ENCODE assay signal across 12 mouse cellular contexts in the genomic region with DNA sequence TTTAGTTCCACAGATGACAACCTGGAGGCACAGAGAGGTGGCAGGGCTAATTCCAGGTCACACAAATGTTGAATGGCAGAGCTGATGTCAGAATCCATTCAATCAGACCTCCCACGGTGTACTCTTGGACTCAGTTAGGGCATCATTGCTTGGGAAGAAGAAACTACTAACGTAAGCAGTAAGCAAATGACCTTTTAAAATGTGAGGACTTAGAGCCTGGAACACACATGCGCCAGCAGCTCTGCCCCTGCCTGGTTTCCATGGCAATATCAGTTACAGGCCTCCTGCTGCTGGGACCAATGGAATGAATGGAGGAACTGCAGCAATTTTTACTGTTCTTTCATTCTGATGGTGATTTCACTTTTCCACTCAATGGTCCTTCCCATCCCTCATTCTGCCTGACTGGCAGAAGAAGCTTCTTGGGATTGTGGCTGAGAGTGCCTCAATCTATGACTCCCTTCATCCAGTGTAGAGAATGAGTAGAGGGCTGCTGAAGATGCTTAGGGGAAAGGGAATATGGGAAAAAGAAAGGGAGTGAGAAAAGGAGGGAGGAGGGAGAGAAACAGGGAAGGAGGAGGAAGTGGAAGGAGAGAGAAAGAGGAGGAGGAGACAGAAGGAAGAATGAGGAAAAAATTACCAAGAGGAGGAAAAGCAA.
DNase-seq lines count a peak whose midpoint lies in the region; ATAC-seq lines count a peak whose summit lies in the region.
"Had no signal": no experiment of that assay in that cellular context is flagged by ENCODE, and none has a peak within 500 bp of the region (broad histone marks: within the 10 kb centered on the region; RNA-seq: fewer than 3 reads in every experiment).

No protein-coding gene starts in this region.

- no peaks in the 10 kb centered on the region for H3K9me3 ChIP-seq in hindbrain, embryonic 11.5 days (ENCODE audit: control insufficient read depth, low read length)
- no peaks in the 10 kb centered on the region for H3K9me3 ChIP-seq in midbrain, embryonic 15.5 days

- H3K4me1 ChIP-seq in hindbrain, embryonic 11.5 days (replicated peaks; ENCODE audit: control insufficient read depth, insufficient read depth, low read length), result no peaks in the 10 kb centered on the region
- H3K4me1 ChIP-seq in midbrain, embryonic 15.5 days, result peaks cover 14% of the 10 kb centered on the region

- H3K4me2 ChIP-seq in hindbrain, embryonic 11.5 days (replicated peaks; ENCODE audit: low read depth, low read length), result no peak overlapping the region
- peak overlapping the region; percentile 12; the same call in 1 of the 2 replicates for H3K4me2 ChIP-seq in midbrain, embryonic 15.5 days

- H3K9ac ChIP-seq in hindbrain, embryonic 11.5 days (ENCODE audit: low read depth, low read length), result no peak overlapping the region
- no peak overlapping the region for H3K9ac ChIP-seq in midbrain, embryonic 15.5 days

- intact Hi-C loops in heart, postnatal 14 days (cut with DNase I), result no loop called here

- 24% methylated on average over 3 of the region's 3 CpGs for WGBS in hindbrain, embryonic 11.5 days
- 13% methylated on average over 3 of the region's 3 CpGs for WGBS in midbrain, embryonic 15.5 days

- H3K27me3 ChIP-seq in hindbrain, embryonic 11.5 days (ENCODE audit: control insufficient read depth, insufficient read depth, low read length), result no peaks in the 10 kb centered on the region
- no peaks in the 10 kb centered on the region for H3K27me3 ChIP-seq in midbrain, embryonic 15.5 days (replicated peaks)

- H3K4me3 ChIP-seq in hindbrain, embryonic 11.5 days (ENCODE audit: low read depth, low read length), result no peak overlapping the region
- H3K4me3 ChIP-seq in midbrain, embryonic 15.5 days, result no peak overlapping the region

- DNase-seq in cerebellum, adult 18-20 months, result peak; percentile 54 to 62
- peak; percentile 31 to 32 for DNase-seq in cerebellum, postnatal 36 days
- peak; percentile 48 for DNase-seq in hindbrain, embryonic 11.5 days (ENCODE audit: low spot score)
- DNase-seq in heart, postnatal 14 days, result no peak
- DNase-seq in heart, adult 18-20 months, result no peak
- no peak for DNase-seq in adipocyte (ENCODE audit: low spot score)
- DNase-seq in adrenal gland, postnatal 14 days, result no peak
- DNase-seq: lung, postnatal 10 days; right cerebral cortex, adult 18-20 months; thymus, postnatal 4 days had no signal

- peak; percentile 91 for ATAC-seq in hindbrain, embryonic 11.5 days (ENCODE audit: low FRiP score)
- ATAC-seq in midbrain, embryonic 15.5 days (replicated peaks), result peak; percentile 94

- no peaks in the 10 kb centered on the region for H3K36me3 ChIP-seq in hindbrain, embryonic 11.5 days (ENCODE audit: control insufficient read depth, insufficient read depth, low read length)
- H3K36me3 ChIP-seq in midbrain, embryonic 15.5 days (replicated peaks), result no peaks in the 10 kb centered on the region

- H3K27ac ChIP-seq in hindbrain, embryonic 11.5 days (ENCODE audit: low read depth, low read length), result no peak overlapping the region
- peak overlapping the region; percentile 73 for H3K27ac ChIP-seq in midbrain, embryonic 15.5 days
- H3K27ac ChIP-seq: kidney, postnatal 0 days had no signal

Comparison
In these comparisons a context has a peak if more than half of its experiments do, and no peak if none do; other contexts are left out.
1. DNase-seq: peak in cerebellum, adult 18-20 months (2 of 2), cerebellum, postnatal 36 days (2 of 2) and hindbrain, embryonic 11.5 days (single experiment); none in heart, postnatal 14 days (0 of 2), heart, adult 18-20 months (0 of 2), adipocyte (single experiment) and adrenal gland, postnatal 14 days (single experiment).